Mouse (Mus musculus) megakaryocyte, embryonic 14.5 days (primary cell): ENCODE results near the gene Snapc1.

Experiments
- FLI1 ChIP-seq: IDR thresholded peaks from 2 replicates; pipeline ENCODE4 v1.6.1; 2012; ENCODE audit warnings: low read length, inconsistent platforms, mixed read lengths
- GATA1 ChIP-seq: IDR thresholded peaks from 3 replicates; pipeline ENCODE4 v1.6.1; 2012; ENCODE audit warnings: mixed read lengths, low read length, inconsistent platforms, borderline replicate concordance

DNA sequence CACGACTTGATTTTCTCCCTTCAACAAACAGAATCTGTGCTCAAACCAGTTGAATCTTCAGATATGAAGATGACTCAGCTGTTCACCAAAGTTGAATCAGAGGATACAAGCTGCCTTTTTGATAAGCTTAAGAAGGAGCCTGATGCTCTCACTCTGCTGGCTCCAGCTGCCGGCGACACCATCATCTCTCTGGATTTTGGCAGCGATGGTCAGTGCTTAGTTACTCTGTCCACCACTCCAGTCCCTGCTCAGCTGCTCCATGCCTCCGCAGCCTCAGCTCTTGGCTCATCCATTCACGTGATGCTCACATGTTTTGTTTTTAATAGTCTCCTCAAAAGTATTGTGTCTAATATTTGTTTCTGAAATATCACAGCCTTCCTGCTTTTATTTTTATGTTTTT, 24.7 kb upstream of the Snapc1 start:
- TF ChIP-seq GATA1 = no peak
- no peak for TF ChIP-seq FLI1
